Mouse (Mus musculus) bone marrow, adult 2 months (tissue): ENCODE measurements at regions not wholly inside any gene's neighbourhood (a gene's known extent, or its start where the extent isn't known, plus 50 kb on each side); places are given as distances from the start of the nearest gene placed in this dataset.

ENCODE experiments used
- CTCF ChIP-seq: fragments of 200-500 bp; IDR thresholded peaks from 2 replicates; pipeline ENCODE4 v1.5.1; 2011; ENCODE audit warnings: low read length, control low read depth; ENCODE audit not compliant: control insufficient read depth, insufficient read depth
- POLR2A ChIP-seq: fragments of 200-500 bp; IDR thresholded peaks from 2 replicates; pipeline ENCODE4 v1.6.1; 2011; ENCODE audit warnings: low read depth, mild to moderate bottlenecking, control low read depth, low read length, borderline replicate concordance; ENCODE audit not compliant: control insufficient read depth

GRCm38 (mm10) chr1:64318440-64319154 lies 196.5 kb upstream of the Klf7 start:
- TF ChIP-seq POLR2A (no peak), CTCF (no peak)
